Mouse (Mus musculus) bone marrow, adult 2 months (tissue): ENCODE data around the gene Hoxd9.

Source experiments
- CTCF ChIP-seq: fragments of 200-500 bp; IDR thresholded peaks from 2 replicates; pipeline ENCODE4 v1.5.1; 2011; ENCODE audit warnings: low read length, control low read depth; ENCODE audit not compliant: control insufficient read depth, insufficient read depth
- POLR2A ChIP-seq: fragments of 200-500 bp; IDR thresholded peaks from 2 replicates; pipeline ENCODE4 v1.6.1; 2011; ENCODE audit warnings: low read depth, mild to moderate bottlenecking, control low read depth, low read length, borderline replicate concordance; ENCODE audit not compliant: control insufficient read depth

GRCm38 (mm10) chr2:74686988-74687697 lies 10.4 kb upstream of the Hoxd9 start:
- no peak for TF ChIP-seq CTCF
- TF ChIP-seq POLR2A = no peak
